Mouse (Mus musculus) liver, embryonic 15.5 days (tissue): Measurements from ENCODE around the gene Pfdn4. TPM values are rescaled to one million over a fixed set of nuclear protein-coding genes. Genes with fewer than 3 reads are reported as not detected.

Experiments
- ATAC-seq: fragments of 200-750 bp; cut with Nextera tagmentation; 2 replicates; pipeline ENCODE4 v1.8.0; 2017; ENCODE audit warnings: moderate number of reproducible peaks, mild to moderate bottlenecking, moderate library complexity; ENCODE audit not compliant: insufficient read depth
- H3K27ac ChIP-seq: fragments of 300-500 bp; sonication (generic); replicated peaks from 2 replicates; pipeline ENCODE4 v1.5.1; 2015; ENCODE audit warnings: mild to moderate bottlenecking, inconsistent platforms
- H3K27me3 ChIP-seq: fragments of 300-500 bp; sonication (generic); 2 replicates; pipeline ENCODE4 v1.6.1; 2015; ENCODE audit warnings: mild to moderate bottlenecking, inconsistent platforms
- H3K36me3 ChIP-seq: fragments of 300-500 bp; sonication (generic); replicated peaks from 2 replicates; pipeline ENCODE4 v1.6.1; 2015; ENCODE audit warnings: moderate library complexity, mild to moderate bottlenecking, inconsistent platforms
- H3K4me1 ChIP-seq: fragments of 300-500 bp; sonication (generic); replicated peaks from 2 replicates; pipeline ENCODE4 v1.6.1; 2015; ENCODE audit warnings: inconsistent platforms
- H3K4me2 ChIP-seq: fragments of 300-500 bp; sonication (generic); 2 replicates; pipeline ENCODE4 v1.6.1; 2015; ENCODE audit warnings: moderate library complexity, mild to moderate bottlenecking, inconsistent platforms
- H3K4me3 ChIP-seq: fragments of 300-500 bp; sonication (generic); replicated peaks from 2 replicates; pipeline ENCODE4 v1.5.1; 2015; ENCODE audit warnings: mild to moderate bottlenecking, inconsistent platforms
- H3K9ac ChIP-seq: fragments of 300-500 bp; sonication (generic); 2 replicates; pipeline ENCODE4 v1.6.1; 2015; ENCODE audit warnings: moderate library complexity, mild to moderate bottlenecking, inconsistent platforms
- H3K9me3 ChIP-seq: fragments of 300-500 bp; sonication (generic); replicated peaks from 2 replicates; pipeline ENCODE4 v1.6.1; 2016; ENCODE audit warnings: inconsistent platforms
- WGBS: fragments of 180-500 bp; shearing (Covaris S2); methylation state at CpG from one replicate; pipeline ENCODE4 v1.1.7; 2015; ENCODE audit warnings: mixed read lengths; ENCODE audit not compliant: insufficient replicate concordance; 5-methylcytosine and 5-hydroxymethylcytosine counted together
- polyA plus RNA-seq: library from polyadenylated mRNA; unstranded; fragments of >200 nt; fragmentation: Nextera tagmentation; extraction: Ambion mirVana; gene quantifications from 2 replicates; pipeline ENCODE4 v1.2.1, GENCODE M21; 2015

Pfdn4 gene
- polyA plus RNA-seq, 1 experiment from 2014 or later = 29.2 TPM

DNA sequence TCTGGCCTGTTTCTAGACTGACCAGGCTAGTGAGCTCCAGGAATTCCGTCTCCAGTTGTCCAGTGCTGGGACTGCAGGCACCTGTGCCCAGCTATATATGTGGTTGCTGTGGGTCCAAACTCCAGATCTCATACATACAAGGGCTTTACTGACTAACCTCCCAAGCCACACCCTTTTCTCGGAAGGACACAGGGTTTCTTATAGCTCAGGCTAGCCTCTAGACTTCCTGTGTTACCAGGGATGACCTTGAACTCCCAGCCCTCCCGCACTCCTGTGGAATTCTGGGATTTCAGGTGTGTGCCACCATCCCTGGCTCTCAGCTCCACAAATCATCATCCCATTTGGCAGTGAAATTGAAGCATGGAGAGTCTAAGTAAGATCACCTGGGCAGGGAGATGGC lies 34.0 kb downstream of the Pfdn4 start:
- no peak for ATAC-seq
- Histone ChIP-seq H3K9me3 (no peaks in the 10 kb centered on the region), H3K4me2 (no peak overlapping the region), H3K4me3 (no peak overlapping the region), H3K36me3 (no peaks in the 10 kb centered on the region), H3K27ac (no peak overlapping the region), H3K4me1 (no peaks in the 10 kb centered on the region), H3K9ac (no peak overlapping the region), H3K27me3 (no peaks in the 10 kb centered on the region)
- 65% methylated on average over 3 of the region's 3 CpGs for WGBS

- no peaks in the 10 kb centered on the region for H3K27me3 ChIP-seq
- ATAC-seq = peak; percentile 34; the same call in 1 of the 2 replicates
- no peak overlapping the region for H3K4me3 ChIP-seq
- WGBS = 31% methylated on average over 11 of the region's 12 CpGs
- H3K4me2 ChIP-seq = no peak overlapping the region
- H3K36me3 ChIP-seq = no peaks in the 10 kb centered on the region
- H3K4me1 ChIP-seq = no peaks in the 10 kb centered on the region
- no peak overlapping the region for H3K27ac ChIP-seq
- no peak overlapping the region for H3K9ac ChIP-seq
- no peaks in the 10 kb centered on the region for H3K9me3 ChIP-seq
Observed at GRCm38 (mm10) chr2:170534116-170534802, 38.0 kb downstream of the Pfdn4 start.

DNA sequence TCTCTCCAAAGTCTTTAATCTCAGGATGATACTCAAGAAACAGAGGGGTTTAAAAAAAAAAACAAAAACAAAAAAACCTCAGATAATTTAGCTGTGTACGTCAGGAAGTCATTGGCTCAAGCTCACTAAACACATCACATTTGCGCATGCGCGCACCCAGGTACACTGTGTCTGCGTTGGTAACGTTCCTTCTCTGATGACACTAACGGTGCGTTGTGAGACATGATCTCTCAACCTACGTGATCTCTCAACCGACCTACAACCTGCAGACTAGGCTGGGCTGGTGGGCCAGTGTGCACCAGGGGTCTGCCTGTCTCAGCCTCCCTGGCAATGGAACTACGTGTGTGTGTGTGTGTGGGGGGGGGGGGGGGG lies 38.6 kb downstream of the Pfdn4 start:
- WGBS = 78% methylated on average over 11 of the region's 11 CpGs
- H3K9me3 ChIP-seq = no peaks in the 10 kb centered on the region
- H3K9ac ChIP-seq = no peak overlapping the region
- H3K27ac ChIP-seq = no peak overlapping the region
- no peak for ATAC-seq
- H3K4me1 ChIP-seq = no peaks in the 10 kb centered on the region
- no peak overlapping the region for H3K4me2 ChIP-seq
- H3K36me3 ChIP-seq = no peaks in the 10 kb centered on the region
- no peaks in the 10 kb centered on the region for H3K27me3 ChIP-seq
- H3K4me3 ChIP-seq = no peak overlapping the region

DNA sequence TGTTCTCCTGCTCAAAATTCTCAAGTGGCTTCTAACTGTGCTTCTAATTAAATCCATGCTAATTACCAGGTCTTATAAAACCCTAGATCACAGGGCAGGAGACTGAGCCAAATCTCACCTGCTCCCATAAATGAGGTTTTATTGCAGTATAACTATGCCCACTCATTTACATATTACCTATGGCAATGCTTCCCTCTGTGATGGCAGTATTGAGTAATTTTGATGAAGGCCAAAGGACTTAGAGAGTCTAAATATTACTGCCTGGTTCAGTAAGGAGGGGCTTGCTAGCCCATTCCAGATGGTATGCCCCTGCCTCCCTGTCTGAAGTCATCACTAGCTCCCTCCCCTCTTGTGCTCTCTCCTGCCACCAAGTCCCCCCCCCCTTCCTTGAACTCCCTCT lies 39.6 kb downstream of the Pfdn4 start:
- ATAC-seq = no peak

DNA sequence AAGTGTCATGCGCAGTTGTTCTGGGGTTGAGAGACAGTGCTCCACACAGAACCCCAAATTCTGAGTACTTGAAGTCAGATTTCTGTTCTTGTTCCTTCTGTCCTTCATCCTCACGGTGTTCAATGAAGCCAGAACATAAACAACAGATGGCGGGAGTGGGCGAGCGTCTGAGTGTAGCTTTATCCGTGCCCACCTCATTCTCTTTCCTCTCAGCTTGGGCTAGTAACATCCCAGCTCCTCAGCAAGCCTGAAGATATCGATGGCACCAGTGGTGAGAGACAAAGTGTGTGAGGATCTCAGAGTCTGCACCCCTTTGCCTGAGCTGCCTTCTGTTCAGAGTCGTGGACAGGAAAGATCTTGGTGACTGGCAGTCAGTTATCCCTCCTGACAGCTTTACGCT lies 43.0 kb downstream of the Pfdn4 start:
- ATAC-seq = no peak
- H3K9ac ChIP-seq = no peak overlapping the region
- no peaks in the 10 kb centered on the region for H3K36me3 ChIP-seq
- H3K4me3 ChIP-seq = no peak overlapping the region
- no peaks in the 10 kb centered on the region for H3K9me3 ChIP-seq
- no peaks in the 10 kb centered on the region for H3K4me1 ChIP-seq
- no peak overlapping the region for H3K4me2 ChIP-seq
- WGBS = 70% methylated on average over 9 of the region's 9 CpGs
- H3K27me3 ChIP-seq = no peaks in the 10 kb centered on the region
- no peak overlapping the region for H3K27ac ChIP-seq

More for the DNA sequence above, 39.6 kb downstream of the Pfdn4 start:
- H3K4me3 ChIP-seq = no peak overlapping the region
- H3K36me3 ChIP-seq = no peaks in the 10 kb centered on the region
- no peaks in the 10 kb centered on the region for H3K27me3 ChIP-seq
- H3K9ac ChIP-seq = no peak overlapping the region
- no peak overlapping the region for H3K4me2 ChIP-seq
- H3K27ac ChIP-seq = no peak overlapping the region
- H3K9me3 ChIP-seq = no peaks in the 10 kb centered on the region
- H3K4me1 ChIP-seq = no peaks in the 10 kb centered on the region

DNA sequence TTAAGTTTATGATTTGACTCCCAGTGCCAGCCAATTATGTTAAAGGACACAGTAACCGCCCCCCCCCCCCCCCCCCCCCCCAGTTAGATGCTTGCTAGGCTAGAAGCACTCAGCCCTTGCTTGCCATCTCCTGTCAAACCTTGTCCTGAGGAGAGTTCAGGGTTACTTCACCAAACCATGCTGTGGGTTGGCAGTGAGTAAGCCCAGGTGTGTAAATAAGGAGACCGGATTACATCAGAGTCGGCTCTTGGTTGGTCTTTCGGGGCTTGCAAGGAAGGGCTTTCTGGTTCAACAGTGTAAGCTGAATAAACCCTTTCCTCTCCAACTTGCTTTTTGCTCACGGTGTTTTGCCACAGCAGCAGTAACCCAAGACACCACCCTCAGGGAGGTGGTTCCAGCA lies 47.4 kb downstream of the Pfdn4 start:
- WGBS = 57% methylated on average over 5 of the region's 5 CpGs
- no peak overlapping the region for H3K9ac ChIP-seq
- H3K4me1 ChIP-seq = no peaks in the 10 kb centered on the region
- H3K4me3 ChIP-seq = no peak overlapping the region
- H3K27ac ChIP-seq = no peak overlapping the region
- no peaks in the 10 kb centered on the region for H3K27me3 ChIP-seq
- H3K4me2 ChIP-seq = no peak overlapping the region
- H3K36me3 ChIP-seq = no peaks in the 10 kb centered on the region
- no peak for ATAC-seq
- H3K9me3 ChIP-seq = no peaks in the 10 kb centered on the region

GRCm38 (mm10) chr2:170544159-170544558 lies 47.9 kb downstream of the Pfdn4 start:
- no peak for ATAC-seq
- no peaks in the 10 kb centered on the region for H3K9me3 ChIP-seq
- H3K36me3 ChIP-seq = no peaks in the 10 kb centered on the region
- H3K4me3 ChIP-seq = no peak overlapping the region
- no peak overlapping the region for H3K4me2 ChIP-seq
- no peaks in the 10 kb centered on the region for H3K4me1 ChIP-seq
- H3K27ac ChIP-seq = no peak overlapping the region
- H3K9ac ChIP-seq = no peak overlapping the region
- no peaks in the 10 kb centered on the region for H3K27me3 ChIP-seq
- 63% methylated on average over 3 of the region's 3 CpGs for WGBS

DNA sequence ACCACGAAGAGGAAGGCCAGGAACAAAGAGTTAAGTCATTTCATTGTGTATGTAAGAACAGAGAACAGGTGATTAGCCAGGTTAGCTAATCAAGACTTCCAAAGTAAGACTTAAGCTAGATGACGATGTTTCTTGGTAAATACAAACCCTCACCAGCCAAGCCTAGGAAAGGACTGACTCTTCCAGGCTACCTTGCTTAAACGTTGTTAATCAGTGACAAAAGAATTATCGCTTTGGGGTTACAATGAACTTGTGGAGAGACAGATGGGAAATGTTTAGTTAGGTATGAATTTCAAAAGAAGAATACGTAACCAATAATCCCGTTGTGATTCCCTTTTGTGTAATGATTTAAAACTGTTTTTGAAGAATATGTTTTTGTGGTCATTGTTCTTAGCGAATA lies 48.7 kb downstream of the Pfdn4 start:
- WGBS = 59% methylated on average over 7 of the region's 7 CpGs
- Histone ChIP-seq H3K9ac (no peak overlapping the region), H3K4me3 (no peak overlapping the region), H3K27me3 (no peaks in the 10 kb centered on the region), H3K4me1 (no peaks in the 10 kb centered on the region), H3K9me3 (no peaks in the 10 kb centered on the region), H3K27ac (no peak overlapping the region), H3K4me2 (no peak overlapping the region), H3K36me3 (no peaks in the 10 kb centered on the region)
- ATAC-seq = no peak

GRCm38 (mm10) chr2:170545745-170546144 lies 49.5 kb downstream of the Pfdn4 start:
- Histone ChIP-seq H3K27ac (no peak overlapping the region), H3K4me2 (no peak overlapping the region)
- WGBS = 40% methylated on average over 4 of the region's 4 CpGs

DNA sequence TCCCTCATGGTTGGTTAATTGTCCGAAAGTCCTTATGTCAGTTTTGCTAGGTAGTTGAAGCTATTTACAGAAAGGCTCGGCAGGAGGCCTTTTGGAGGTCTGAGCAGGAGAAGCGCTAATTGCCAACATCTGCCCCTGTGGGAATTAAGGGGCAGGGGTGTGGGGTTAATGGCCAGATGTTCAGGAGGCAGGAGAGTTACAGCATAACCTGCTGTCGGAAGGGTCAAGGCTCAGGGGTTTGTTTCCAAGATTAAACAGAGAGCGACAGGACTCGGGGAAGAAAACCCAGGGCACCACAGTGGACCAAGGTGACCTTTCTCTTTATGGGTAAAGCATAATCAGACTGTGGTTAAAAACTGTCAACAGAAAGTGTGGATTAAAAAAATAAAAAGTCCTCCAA lies 51.3 kb downstream of the Pfdn4 start:
- no peak for ATAC-seq
- no peak overlapping the region for H3K4me3 ChIP-seq
- no peaks in the 10 kb centered on the region for H3K9me3 ChIP-seq

More at GRCm38 (mm10) chr2:170545745-170546144, 49.5 kb downstream of the Pfdn4 start:
- ATAC-seq = no peak
- H3K36me3 ChIP-seq = no peaks in the 10 kb centered on the region
- H3K9ac ChIP-seq = no peak overlapping the region
- H3K27me3 ChIP-seq = no peaks in the 10 kb centered on the region
- no peaks in the 10 kb centered on the region for H3K9me3 ChIP-seq
- H3K4me1 ChIP-seq = no peaks in the 10 kb centered on the region
- H3K4me3 ChIP-seq = no peak overlapping the region

GRCm38 (mm10) chr2:170548046-170548445 lies 51.8 kb downstream of the Pfdn4 start:
- 40% methylated on average over 4 of the region's 4 CpGs for WGBS
- no peak for ATAC-seq
- no peaks in the 10 kb centered on the region for H3K27me3 ChIP-seq
- no peak overlapping the region for H3K9ac ChIP-seq
- H3K4me3 ChIP-seq = no peak overlapping the region
- no peaks in the 10 kb centered on the region for H3K9me3 ChIP-seq
- no peaks in the 10 kb centered on the region for H3K4me1 ChIP-seq
- H3K27ac ChIP-seq = no peak overlapping the region
- H3K36me3 ChIP-seq = no peaks in the 10 kb centered on the region
- H3K4me2 ChIP-seq = no peak overlapping the region

More for the DNA sequence above, 51.3 kb downstream of the Pfdn4 start:
- no peaks in the 10 kb centered on the region for H3K36me3 ChIP-seq
- no peaks in the 10 kb centered on the region for H3K4me1 ChIP-seq
- no peak overlapping the region for H3K27ac ChIP-seq
- no peak overlapping the region for H3K4me2 ChIP-seq
- no peak overlapping the region for H3K9ac ChIP-seq
- no peaks in the 10 kb centered on the region for H3K27me3 ChIP-seq
- 49% methylated on average over 6 of the region's 6 CpGs for WGBS

GRCm38 (mm10) chr2:170549146-170549545 lies 52.9 kb downstream of the Pfdn4 start:
- Histone ChIP-seq H3K4me2 (no peak overlapping the region), H3K36me3 (no peaks in the 10 kb centered on the region), H3K9me3 (no peaks in the 10 kb centered on the region), H3K27me3 (no peaks in the 10 kb centered on the region), H3K4me1 (no peaks in the 10 kb centered on the region), H3K27ac (no peak overlapping the region), H3K9ac (no peak overlapping the region), H3K4me3 (no peak overlapping the region)
- WGBS = 65% methylated on average over 2 of the region's 2 CpGs
- no peak for ATAC-seq
